Mouse (Mus musculus): ENCODE measurements around the gene Grsf1. TPM values are rescaled to one million over a fixed set of nuclear protein-coding genes. Genes with fewer than 3 reads are reported as not detected.

Grsf1 gene
- polyA plus RNA-seq, 1 experiment from 2014 or later = 101 TPM

DNA sequence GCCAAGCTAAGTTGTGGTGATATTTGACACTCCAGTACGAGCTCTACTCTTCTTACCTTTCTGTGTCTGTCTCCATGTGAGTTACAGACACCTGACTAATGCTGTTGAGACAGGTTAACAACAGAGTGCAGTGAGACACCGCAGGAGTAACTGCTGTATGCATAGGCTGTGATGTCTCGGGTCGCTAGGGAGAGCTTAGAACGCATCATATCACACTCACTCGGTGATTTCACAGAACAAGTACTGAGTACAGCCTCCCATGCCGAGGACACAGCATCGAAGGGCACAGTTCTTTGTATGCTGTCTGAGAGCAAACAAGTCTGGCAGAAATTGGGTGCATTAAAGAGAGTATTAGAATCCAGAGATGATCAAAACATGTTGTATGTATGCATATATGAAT is 46.0 kb downstream of the Grsf1 start:
- ATAC-seq (replicated peaks; ENCODE audit: low FRiP score) = no peak
- Histone ChIP-seq H3K36me3 (ENCODE audit: control insufficient read depth, insufficient read depth, low read length) (peaks cover 6% of the 10 kb centered on the region; the same call in 1 of the 2 replicates), H3K4me2 (ENCODE audit: low read depth, low read length, severe bottlenecking) (no peak overlapping the region), H3K27me3 (ENCODE audit: control insufficient read depth, insufficient read depth, low read length) (no peaks in the 10 kb centered on the region), H3K9ac (ENCODE audit: low read length) (no peak overlapping the region), H3K27ac (ENCODE audit: low read depth, low read length) (no peak overlapping the region), H3K9me3 (ENCODE audit: control insufficient read depth, low read length) (no peaks in the 10 kb centered on the region), H3K4me3 (ENCODE audit: low read depth, low read length) (no peak overlapping the region), H3K4me1 (replicated peaks; ENCODE audit: control insufficient read depth, insufficient read depth, low read length) (no peaks in the 10 kb centered on the region)
- WGBS = 92% methylated on average over 8 of the region's 8 CpGs
- no peak for DNase-seq (ENCODE audit: low spot score)

- DNase-seq (ENCODE audit: low spot score) (no peak), ATAC-seq (replicated peaks; ENCODE audit: low FRiP score) (no peak)
- H3K9ac ChIP-seq (ENCODE audit: low read length) = no peak overlapping the region
- H3K4me1 ChIP-seq (replicated peaks; ENCODE audit: control insufficient read depth, insufficient read depth, low read length) = no peaks in the 10 kb centered on the region
- no peak overlapping the region for H3K4me2 ChIP-seq (ENCODE audit: low read depth, low read length, severe bottlenecking)
- WGBS = 90% methylated on average over 11 of the region's 11 CpGs
- no peaks in the 10 kb centered on the region for H3K9me3 ChIP-seq (ENCODE audit: control insufficient read depth, low read length)
- H3K4me3 ChIP-seq (ENCODE audit: low read depth, low read length) = no peak overlapping the region
- H3K36me3 ChIP-seq (ENCODE audit: control insufficient read depth, insufficient read depth, low read length) = peaks cover 6% of the 10 kb centered on the region; the same call in 1 of the 2 replicates
- no peaks in the 10 kb centered on the region for H3K27me3 ChIP-seq (ENCODE audit: control insufficient read depth, insufficient read depth, low read length)
- H3K27ac ChIP-seq (ENCODE audit: low read depth, low read length) = no peak overlapping the region
These were observed 46.8 kb downstream of the Grsf1 start for GRCm38 (mm10) chr5:88629125-88629524.

GRCm38 (mm10) chr5:88627545-88627944 is 48.4 kb downstream of the Grsf1 start:
- DNase-seq (ENCODE audit: low spot score) = no peak
- ATAC-seq (replicated peaks; ENCODE audit: low FRiP score) = no peak
- Histone ChIP-seq H3K4me3 (ENCODE audit: low read depth, low read length) (no peak overlapping the region), H3K9ac (ENCODE audit: low read length) (no peak overlapping the region), H3K27ac (ENCODE audit: low read depth, low read length) (no peak overlapping the region), H3K27me3 (ENCODE audit: control insufficient read depth, insufficient read depth, low read length) (no peaks in the 10 kb centered on the region), H3K9me3 (ENCODE audit: control insufficient read depth, low read length) (no peaks in the 10 kb centered on the region), H3K4me2 (ENCODE audit: low read depth, low read length, severe bottlenecking) (no peak overlapping the region), H3K36me3 (ENCODE audit: control insufficient read depth, insufficient read depth, low read length) (peaks cover 6% of the 10 kb centered on the region; the same call in 1 of the 2 replicates), H3K4me1 (replicated peaks; ENCODE audit: control insufficient read depth, insufficient read depth, low read length) (no peaks in the 10 kb centered on the region)
- 92% methylated on average over 4 of the region's 4 CpGs for WGBS

DNA sequence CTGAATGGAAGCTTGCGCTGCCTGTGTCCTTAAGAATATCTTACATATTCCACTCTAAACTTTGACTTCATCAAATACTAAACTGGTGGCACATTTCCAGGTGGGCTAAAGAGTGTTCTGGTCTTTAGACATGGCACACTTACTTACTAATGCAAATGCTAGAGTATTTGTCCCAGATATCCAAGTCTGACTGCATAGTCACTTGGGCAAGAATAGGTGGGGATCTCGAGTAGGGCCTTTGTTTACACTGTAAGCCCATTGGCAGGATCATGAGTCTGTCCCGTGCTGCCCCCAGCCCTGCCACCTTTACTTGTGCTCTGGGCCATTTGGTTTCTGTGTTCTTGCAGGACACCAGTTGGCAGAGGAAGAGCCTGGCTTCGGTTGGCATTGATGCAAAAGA is 59.0 kb downstream of the Grsf1 start:
- H3K4me1 ChIP-seq (replicated peaks; ENCODE audit: control insufficient read depth, insufficient read depth, low read length) = no peaks in the 10 kb centered on the region
- peaks cover 7% of the 10 kb centered on the region; the same call in 1 of the 2 replicates for H3K36me3 ChIP-seq (ENCODE audit: control insufficient read depth, insufficient read depth, low read length)
- ATAC-seq (replicated peaks; ENCODE audit: low FRiP score) (no peak), DNase-seq (ENCODE audit: low spot score) (peak; percentile 32)
- H3K4me3 ChIP-seq (ENCODE audit: low read depth, low read length) = no peak overlapping the region
- no peaks in the 10 kb centered on the region for H3K9me3 ChIP-seq (ENCODE audit: control insufficient read depth, low read length)
- 86% methylated on average over 4 of the region's 4 CpGs for WGBS
- no peak overlapping the region for H3K9ac ChIP-seq (ENCODE audit: low read length)
- no peaks in the 10 kb centered on the region for H3K27me3 ChIP-seq (ENCODE audit: control insufficient read depth, insufficient read depth, low read length)
- no peak overlapping the region for H3K4me2 ChIP-seq (ENCODE audit: low read depth, low read length, severe bottlenecking)
- no peak overlapping the region for H3K27ac ChIP-seq (ENCODE audit: low read depth, low read length)

- H3K4me2 ChIP-seq (ENCODE audit: low read depth, low read length, severe bottlenecking) = no peak overlapping the region
- H3K9me3 ChIP-seq (ENCODE audit: control insufficient read depth, low read length) = no peaks in the 10 kb centered on the region
- DNase-seq (ENCODE audit: low spot score) (no peak), ATAC-seq (replicated peaks; ENCODE audit: low FRiP score) (no peak)
- H3K9ac ChIP-seq (ENCODE audit: low read length) = no peak overlapping the region
- H3K27ac ChIP-seq (ENCODE audit: low read depth, low read length) = no peak overlapping the region
- H3K4me1 ChIP-seq (replicated peaks; ENCODE audit: control insufficient read depth, insufficient read depth, low read length) = no peaks in the 10 kb centered on the region
- no peaks in the 10 kb centered on the region for H3K27me3 ChIP-seq (ENCODE audit: control insufficient read depth, insufficient read depth, low read length)
- WGBS = 94% methylated on average over 1 of the region's 1 CpGs
- 0 out of 2 replicates have a peak, but pooled peaks cover 2% of the 10 kb centered on the region for H3K36me3 ChIP-seq (ENCODE audit: control insufficient read depth, insufficient read depth, low read length)
- H3K4me3 ChIP-seq (ENCODE audit: low read depth, low read length) = no peak overlapping the region
These were observed 61.8 kb downstream of the Grsf1 start for GRCm38 (mm10) chr5:88614129-88614528.

Other genes starting within 250 kb of the Grsf1 start
- gene Ambn, start 220.2 kb downstream of the Grsf1 start, polyA plus RNA-seq (2014; fragmentation: Nextera tagmentation; extraction: Ambion mirVana) = not detected in 2 replicates
- not detected in 2 replicates for gene Enam, start 188.2 kb downstream of the Grsf1 start, polyA plus RNA-seq (2014; fragmentation: Nextera tagmentation; extraction: Ambion mirVana)
- gene Jchain, start 148.3 kb downstream of the Grsf1 start, polyA plus RNA-seq (2014; fragmentation: Nextera tagmentation; extraction: Ambion mirVana) = 0.48 TPM in 1 of 2 replicates, not detected in the other
- 74.4 and 77.6 TPM in 2 replicates for gene Utp3, start 121.7 kb downstream of the Grsf1 start, polyA plus RNA-seq (2014; fragmentation: Nextera tagmentation; extraction: Ambion mirVana)
- gene Rufy3, start 111.1 kb downstream of the Grsf1 start, polyA plus RNA-seq (2014; fragmentation: Nextera tagmentation; extraction: Ambion mirVana) = 96.8 and 96.9 TPM in 2 replicates
- 19.8 and 22.6 TPM in 2 replicates for gene Mob1b, start 44.7 kb upstream of the Grsf1 start, polyA plus RNA-seq (2014; fragmentation: Nextera tagmentation; extraction: Ambion mirVana)
- gene Dck, start 88.8 kb upstream of the Grsf1 start, polyA plus RNA-seq (2014; fragmentation: Nextera tagmentation; extraction: Ambion mirVana) = 151 and 153 TPM in 2 replicates
- gene Slc4a4, start 210.6 kb upstream of the Grsf1 start, polyA plus RNA-seq (2014; fragmentation: Nextera tagmentation; extraction: Ambion mirVana) = 3.0 and 3.1 TPM in 2 replicates